Mouse (Mus musculus) layer of hippocampus, postnatal 25 days (tissue): Measurements from ENCODE around the gene Clstn2. TPM values are rescaled to one million over a fixed set of nuclear protein-coding genes. Genes with fewer than 3 reads are reported as not detected.

Experiments
- DNase-seq, 2 experiments: peaks; one replicate each; pipeline ENCODE4 v3.0.0; 2022; ENCODE audit warnings: mixed read lengths in 2 of 2, low spot score in 1 of 2; ENCODE audit errors: extremely low spot score in 1 of 2
- total RNA-seq, 2 experiments: library from RNA; stranded (reverse); gene quantifications; 2 replicates each; pipeline ENCODE4 v1.2.3; 2021

Clstn2 gene
- total RNA-seq, 2 experiments from 2014 or later = 138 to 161 TPM

DNA sequence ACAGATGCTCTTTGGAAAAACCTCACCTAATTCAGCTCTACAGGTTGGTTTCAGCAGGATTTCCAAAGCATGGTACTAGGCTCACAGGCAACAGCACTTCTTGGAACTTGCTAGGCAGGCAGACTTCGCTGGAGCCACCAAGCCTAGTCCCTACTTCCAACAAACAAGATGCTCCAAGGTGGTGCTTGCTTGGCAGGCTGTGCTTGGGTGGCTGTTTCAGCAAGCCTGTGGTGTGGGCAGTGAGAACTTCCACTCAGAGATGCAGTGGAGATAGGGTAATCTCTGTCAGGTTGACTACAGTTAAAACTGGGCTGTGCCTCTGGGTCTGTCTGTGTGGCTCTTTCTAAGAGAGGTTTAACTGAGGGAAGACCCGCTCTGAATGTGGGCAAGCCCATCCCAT lies 541.4 kb downstream of the Clstn2 start:
- no peak for DNase-seq

DNA sequence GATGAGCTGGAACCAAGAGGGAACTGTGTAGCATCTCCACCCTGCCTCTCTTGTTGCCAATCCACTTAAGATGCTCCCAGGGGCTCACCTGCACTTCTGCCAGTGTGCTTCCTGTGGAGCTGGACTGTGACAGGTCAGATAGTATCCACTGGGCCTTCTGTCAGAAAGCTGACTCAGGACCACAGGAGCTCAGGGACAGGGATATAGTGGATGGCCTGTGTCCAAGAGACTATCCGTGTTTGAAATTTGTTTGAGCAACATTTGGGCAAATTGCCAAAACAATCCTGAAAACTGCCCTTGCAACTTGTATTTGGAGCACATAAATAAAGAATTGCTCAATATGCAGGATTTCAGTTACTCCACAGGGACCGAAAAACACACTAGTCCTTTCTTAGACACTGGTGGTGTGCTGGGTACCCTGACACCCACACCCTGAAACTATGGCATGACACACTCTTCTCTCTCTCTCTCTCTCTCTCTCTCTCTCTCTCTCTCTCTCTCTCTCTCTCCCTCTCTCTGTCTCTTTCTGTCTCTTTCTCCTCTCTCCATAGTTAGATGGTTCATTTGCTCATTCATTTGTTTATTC lies 542.3 kb downstream of the Clstn2 start:
- no peak for DNase-seq

DNA sequence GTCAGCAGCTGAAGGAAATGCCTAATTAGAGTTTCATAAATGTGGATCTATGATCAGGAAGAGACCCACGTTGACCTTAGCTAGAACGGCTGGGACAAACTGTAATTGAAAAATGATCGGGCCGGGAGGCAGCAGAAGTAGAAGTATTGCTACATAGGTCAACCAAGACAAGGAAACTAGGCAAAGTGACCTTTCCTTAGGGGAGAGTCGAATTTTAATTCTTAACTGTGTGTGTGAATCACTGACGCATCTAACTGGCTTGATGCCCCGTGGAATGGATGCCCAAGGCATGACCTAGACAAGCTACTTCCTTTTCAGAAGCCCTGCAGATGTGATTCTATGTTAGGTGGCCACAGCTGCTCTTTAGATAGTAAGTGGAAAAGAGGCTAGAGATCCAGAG lies 546.2 kb downstream of the Clstn2 start:
- no peak for DNase-seq

DNA sequence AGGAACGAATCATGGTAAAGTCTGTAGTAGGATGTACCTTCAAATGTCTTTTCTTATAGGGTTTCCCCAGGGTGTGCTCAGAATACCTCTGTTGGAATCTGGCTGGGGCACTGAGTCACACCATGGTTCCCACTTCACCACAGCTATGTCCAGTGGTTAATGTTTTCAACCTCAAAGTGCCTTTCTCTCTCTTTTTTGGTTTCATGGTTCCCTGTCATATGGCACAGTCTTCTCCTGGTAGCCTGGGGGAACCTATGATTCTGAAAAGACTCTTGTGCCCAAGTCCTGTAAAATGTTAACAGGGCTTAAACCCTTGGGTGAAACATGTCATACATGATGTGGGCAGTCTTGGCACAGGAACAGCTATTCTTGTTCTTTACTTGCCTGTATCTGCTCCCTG lies 551.8 kb downstream of the Clstn2 start:
- no peak for DNase-seq

DNA sequence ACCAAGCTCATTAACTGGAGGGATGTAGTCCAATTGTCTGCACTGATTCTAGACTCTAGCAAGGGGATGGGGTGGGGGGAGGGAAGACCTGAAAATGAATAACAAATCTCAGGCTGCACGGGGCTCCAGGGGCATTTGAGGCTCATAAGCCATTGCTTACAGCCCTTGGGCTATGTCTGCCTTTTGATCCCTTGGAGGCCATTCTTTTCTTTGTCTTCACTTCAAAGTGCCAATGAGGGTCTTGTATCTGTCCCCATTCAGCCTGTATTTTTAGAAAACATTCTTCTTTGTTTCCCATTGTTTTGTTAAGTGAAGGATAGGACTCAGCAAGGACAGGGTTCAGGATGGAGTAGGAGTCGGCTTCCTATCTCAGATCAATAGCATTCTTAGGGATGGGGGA lies 556.0 kb downstream of the Clstn2 start:
- DNase-seq = no peak

DNA sequence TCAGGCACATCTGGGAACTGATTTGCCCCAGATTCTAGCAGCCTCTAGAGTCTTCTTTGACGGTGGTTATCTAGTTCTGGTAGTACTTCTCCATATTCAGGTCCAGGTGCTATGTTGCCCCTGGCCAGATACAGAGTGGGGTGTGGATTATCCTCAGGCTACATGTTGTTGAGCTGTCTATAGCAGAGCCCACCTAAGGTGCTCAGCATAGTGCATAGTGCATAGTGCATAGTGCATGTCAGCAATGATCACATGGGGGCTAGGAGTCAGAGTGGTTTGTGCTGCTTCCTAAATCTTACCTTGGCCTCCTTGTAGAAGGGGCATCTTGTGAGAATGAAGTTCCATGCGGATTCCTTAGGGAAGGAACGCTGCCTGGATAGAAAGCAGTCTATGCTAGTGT lies 556.5 kb downstream of the Clstn2 start:
- no peak for DNase-seq

DNA sequence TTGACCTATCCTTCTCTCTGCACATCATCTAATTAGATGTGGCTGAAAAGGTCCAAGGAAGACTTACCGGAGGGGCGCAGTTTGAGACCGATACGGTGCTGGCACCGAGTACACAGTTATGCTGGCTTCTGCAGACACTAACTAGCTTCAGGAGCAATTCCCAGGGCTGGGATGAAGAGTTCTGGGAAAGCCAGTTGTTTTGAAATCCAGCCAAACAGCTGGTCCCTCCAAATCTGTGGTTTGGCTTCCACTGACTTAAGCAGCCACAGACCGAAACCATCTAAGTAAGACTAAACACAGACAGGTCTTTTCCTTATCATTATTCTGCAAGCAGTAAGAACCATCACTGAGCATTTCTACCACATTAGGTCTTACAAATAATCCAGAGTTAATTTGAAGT lies 558.1 kb downstream of the Clstn2 start:
- no peak for DNase-seq

DNA sequence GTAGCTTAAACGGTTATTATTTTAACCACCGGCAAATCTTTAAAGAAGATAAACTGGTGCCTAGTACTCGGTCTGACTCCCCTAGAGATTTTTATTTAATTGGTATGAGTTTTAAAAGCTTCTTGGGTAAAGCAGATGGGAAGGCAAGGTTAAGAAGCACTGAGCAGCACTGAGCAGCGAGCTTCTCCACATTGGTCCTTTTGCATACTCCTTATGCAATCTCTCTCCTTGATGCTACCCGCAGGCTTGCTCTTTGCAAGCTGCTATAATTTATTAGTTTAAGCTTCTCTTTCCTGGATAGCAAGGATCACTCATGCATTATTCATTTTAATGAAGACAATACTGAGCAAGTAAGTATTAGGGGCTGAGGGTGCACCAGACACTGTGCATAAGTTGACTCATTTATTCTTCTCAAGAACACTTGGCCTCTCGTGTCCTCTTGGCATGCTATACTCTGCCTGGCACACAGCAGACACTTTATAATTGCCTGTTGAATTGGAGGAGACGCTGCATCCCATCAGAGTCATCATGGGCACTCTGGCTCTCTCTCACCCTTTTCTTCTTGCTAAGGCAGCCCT lies 561.9 kb downstream of the Clstn2 start:
- no peak for DNase-seq

DNA sequence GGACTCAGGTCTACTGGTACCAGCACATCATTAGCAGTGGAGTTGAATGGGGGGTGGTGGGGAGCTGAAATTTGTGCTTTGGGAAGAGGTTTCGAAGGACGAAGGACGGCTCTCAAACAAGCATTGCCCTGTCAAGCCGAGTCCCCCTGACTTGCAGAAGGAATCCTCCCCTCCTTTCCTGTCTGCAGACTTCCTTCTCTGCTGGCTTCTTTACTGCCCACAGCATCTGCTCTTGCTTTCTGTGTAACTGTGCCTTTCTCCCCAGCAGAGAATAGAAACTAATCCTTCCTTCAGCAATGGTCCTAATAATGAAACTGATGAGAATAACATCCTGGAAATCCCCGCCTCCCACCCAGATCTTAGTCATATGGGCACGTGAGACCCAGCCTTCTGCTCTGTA lies 572.5 kb downstream of the Clstn2 start:
- DNase-seq = no peak

DNA sequence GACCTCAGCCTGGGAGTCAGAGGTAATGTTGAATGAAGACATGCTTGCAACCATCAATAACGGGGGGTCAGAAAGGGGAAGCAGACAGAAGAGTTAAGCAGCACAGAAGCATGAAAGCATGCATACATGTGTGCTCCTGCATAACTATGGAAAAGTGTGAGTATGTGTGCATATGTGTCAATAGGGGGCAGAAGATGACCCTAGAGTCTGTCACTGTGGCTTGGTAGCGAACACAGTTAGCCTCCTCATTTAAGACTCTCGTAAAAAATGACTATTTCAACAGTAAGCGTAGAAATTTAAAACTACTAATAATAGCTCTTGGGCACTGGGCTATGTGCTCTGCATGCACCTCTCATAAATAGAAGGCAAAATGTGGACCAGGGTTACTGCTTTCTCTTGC lies 573.2 kb downstream of the Clstn2 start:
- no peak for DNase-seq

DNA sequence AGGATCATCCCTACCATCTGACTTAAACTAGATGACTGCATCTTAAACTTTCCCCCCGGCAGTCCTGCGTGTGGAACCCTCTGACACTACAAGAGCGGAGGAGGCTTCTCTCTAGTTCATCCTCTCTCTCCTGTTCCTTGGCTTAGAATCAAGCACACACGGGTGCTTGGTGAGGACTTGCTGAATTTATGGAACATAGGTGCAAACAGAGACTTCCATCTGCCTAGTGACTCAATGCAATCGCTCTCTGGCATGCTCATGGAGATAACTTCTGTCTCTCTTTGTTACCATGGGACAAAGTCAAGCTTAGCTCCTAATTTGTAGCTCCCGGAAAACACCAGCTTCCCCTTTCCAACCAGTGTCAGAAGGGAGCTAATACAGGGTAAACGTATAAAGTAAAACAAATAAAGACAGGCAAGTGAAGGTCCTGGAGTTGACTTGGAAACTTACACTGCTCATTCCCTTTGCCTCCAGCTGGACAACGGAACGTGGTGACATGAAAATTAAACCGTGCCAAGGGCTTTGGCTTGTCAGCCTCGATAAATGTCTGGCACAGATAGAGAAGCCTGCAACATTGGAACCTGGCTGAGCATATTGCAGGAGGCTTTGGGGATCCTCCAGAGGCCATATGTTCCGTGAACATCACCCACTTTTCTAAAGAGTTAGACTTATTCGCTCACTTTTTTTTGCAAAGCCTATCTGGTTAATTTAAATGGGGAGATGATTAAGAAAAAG lies 583.5 kb downstream of the Clstn2 start:
- DNase-seq = peak in 1 of 2 experiments; percentile 24

DNA sequence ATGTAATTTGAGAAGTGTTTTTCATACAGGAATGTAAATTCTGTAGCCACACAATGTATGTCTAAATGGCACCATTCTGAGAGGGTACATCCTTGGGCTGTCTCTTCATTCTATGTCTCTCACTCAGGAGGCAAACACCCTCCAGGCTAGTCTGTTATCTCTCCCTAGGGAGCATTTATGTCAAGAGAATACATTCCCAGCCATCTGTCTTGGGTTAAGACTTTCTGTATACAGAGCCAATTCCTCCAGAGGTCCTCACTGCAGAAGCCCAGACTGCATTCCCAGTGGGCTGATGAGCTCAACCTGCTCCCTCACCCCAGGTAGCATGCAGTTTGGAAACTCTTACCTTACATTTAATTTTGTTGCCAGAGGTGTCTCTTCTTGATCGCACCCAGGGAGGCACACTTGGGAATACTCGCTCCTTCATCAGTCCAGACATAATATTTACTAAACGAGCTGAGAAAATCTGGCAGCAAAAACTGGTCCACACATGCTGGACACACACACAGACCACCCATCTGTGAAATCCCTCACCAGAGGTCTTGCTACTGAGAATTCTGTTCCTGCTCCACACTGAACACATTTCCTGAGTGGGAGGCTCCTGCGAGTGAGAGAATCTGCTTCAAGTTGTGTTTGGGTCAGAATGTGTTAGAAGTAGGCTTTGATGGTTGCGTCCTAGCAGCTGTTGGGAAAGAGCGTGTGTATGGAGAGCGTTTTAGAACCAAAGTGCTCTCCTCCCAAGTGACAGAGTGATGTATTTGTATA lies 592.9 kb downstream of the Clstn2 start:
- DNase-seq = no peak

DNA sequence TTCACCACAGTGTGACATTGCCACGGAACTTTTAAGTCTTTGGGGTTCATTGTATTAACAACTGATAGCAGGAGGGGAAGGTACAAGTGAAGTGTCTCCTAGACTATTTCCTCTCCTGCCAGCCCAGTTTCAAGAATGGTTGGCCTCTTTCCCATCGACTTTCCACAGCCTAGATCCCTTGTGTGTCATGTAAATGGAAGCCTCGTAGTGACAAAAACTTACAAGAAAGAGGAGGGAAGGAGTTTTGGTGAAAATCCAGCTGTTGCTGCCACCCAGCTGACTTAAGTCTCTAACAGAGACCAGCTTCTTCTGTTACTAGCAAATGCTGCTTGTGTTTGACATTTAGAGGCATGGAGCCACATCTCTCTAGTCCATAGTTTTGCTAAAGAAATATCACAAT lies 598.3 kb downstream of the Clstn2 start:
- no peak for DNase-seq

DNA sequence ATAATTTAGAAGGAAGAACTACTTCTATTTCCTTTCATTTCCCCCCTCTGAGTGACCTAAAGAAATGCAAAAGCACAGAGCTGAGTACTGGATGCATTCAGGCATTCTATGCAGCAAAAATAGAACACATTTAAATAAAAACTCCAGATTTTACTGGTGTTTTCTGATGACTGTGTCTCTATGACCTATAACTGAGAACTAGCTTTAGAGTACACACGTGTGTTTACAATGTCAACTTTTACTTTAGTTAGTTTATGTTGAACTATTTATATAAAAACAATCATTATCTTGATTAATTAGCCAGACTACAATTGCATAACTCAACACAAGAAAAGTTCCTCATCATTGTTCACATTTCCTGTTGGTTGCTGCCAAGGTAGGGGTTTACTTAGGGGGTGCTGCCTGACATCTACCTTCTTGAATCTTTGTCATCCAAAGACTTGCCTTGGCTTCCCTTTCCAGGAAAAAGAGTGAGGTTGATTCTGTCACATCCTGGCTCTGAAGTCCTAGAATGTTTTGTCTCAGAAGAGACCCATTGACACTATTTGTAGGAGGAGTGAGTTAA lies 603.0 kb downstream of the Clstn2 start:
- no peak for DNase-seq

DNA sequence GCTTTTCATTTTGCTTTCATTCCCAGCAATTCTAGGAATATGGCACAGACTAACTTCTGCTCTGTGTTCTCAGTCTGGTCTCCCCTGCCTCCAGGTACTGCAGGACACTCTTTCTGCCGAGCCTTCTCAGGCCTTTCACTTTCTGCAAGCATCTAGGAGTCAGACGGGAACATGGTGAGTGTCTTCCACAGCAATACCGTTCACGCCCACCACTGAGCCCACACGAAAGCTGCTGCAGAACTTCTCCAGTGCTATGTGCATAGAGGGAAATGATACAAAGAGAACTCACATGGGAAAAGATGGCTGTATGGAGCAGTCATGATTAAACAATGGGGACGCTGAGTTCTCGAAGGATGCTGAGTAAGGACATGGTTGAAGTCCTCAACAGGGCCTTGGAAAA lies 604.9 kb downstream of the Clstn2 start:
- peak in 1 of 2 experiments; percentile 42 for DNase-seq

DNA sequence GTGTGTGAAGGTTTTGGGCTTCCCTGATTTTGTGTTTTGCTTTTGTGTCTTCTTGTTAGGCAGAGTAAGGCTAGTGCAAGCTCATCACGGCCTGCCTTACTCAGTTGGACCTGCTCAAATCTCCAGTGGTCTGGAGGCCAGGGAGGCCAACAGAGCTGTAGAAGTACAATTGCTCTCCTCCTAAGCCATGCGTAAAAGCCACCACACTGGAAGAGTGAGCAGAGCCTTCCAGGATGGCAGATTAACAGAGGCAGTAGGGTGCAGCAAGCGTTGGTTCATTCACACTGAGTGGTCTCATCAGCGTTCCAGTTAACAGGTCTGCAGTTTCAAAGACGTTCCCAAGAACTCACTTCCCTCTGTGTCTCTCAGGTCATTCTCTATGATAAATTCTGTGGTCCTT lies 612.1 kb downstream of the Clstn2 start:
- DNase-seq = no peak

DNA sequence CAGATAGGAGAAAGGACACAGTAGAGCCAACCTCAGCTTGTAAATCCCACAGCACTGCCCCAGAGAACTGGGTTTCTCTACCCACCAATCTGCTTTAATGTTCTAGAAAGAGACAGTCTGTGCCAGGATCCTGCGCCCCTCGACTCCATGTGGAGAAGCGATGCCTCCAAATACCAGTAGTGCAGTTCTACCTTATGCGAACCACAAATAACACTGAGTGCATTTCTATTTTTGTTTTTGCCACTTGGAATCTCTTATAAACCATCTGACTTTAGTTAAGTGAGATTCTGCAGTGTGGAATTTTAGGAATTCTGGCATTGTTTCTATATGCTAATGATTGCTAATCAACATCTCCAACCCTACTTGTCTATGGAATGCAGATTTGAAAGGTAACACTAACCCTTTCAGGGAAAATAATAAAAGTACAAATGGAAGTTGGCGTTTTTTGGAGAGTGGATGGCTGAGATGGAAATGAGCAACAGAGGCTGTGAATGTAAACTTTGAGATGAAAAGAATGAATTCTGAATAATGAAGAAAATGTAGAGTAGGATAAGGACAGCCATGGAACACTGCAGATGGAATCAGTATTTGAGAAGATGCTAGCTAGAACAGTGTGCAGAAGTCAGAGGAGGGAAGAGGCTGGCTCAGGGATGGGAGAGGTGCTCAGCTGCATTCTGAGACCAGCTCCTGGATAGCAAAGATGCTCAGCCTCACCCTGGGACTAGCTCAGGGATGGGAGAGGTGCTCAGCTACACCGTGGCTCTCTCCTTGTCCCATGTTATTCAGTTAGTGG lies 617.9 kb downstream of the Clstn2 start:
- DNase-seq = no peak

DNA sequence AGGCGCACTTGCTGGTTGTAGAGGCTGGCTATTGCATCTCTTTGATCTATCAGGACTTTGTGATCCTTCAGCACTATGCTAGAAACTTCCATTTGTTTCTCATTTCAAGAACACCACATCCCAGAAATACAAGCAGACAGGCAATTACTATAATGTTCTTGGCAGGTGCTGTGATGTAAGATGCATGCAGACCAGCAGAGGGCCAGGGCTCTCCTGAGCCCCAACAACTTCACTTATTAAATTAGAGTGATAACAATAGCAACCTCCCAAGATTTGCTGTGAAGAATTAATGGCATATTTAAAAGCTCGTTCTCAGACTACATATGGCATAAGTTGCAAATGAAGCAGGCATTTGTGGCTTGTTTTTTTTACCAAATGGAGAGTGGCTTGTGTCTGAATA lies 624.8 kb downstream of the Clstn2 start:
- DNase-seq = no peak
